Mouse (Mus musculus) right cerebral cortex, postnatal 4 days (tissue): Measurements from ENCODE around the gene 9930022D16Rik.

Experiments
- DNase-seq: peaks from one replicate; pipeline ENCODE4 v3.0.0-alpha.2; 2022

9930022D16Rik gene

GRCm38 (mm10) chr11:109413617-109414016, at the start of gene 9930022D16Rik:
Gene 9930022D16Rik, plus strand, starts transcription at chr11:109413917.
- no peak for DNase-seq

- no peak for DNase-seq
Observed at GRCm38 (mm10) chr11:109364337-109364736, 49.4 kb upstream of the 9930022D16Rik start.

- DNase-seq = no peak
Observed at GRCm38 (mm10) chr11:109364881-109365280, 48.8 kb upstream of the 9930022D16Rik start.

GRCm38 (mm10) chr11:109365818-109366217, 47.9 kb upstream of the 9930022D16Rik start:
- DNase-seq = no peak

GRCm38 (mm10) chr11:109366802-109367579, 46.7 kb upstream of the 9930022D16Rik start:
- no peak for DNase-seq

- DNase-seq = no peak
Observed at GRCm38 (mm10) chr11:109369026-109369637, 44.6 kb upstream of the 9930022D16Rik start.

- DNase-seq = no peak
Observed at GRCm38 (mm10) chr11:109375412-109375811, 38.3 kb upstream of the 9930022D16Rik start.

GRCm38 (mm10) chr11:109376484-109377143, 37.1 kb upstream of the 9930022D16Rik start:
- no peak for DNase-seq

- DNase-seq = no peak
Observed at GRCm38 (mm10) chr11:109377477-109377876, 36.2 kb upstream of the 9930022D16Rik start.

- no peak for DNase-seq
Observed at GRCm38 (mm10) chr11:109378051-109378450, 35.7 kb upstream of the 9930022D16Rik start.

- DNase-seq = no peak
Observed at GRCm38 (mm10) chr11:109380662-109381061, 33.1 kb upstream of the 9930022D16Rik start.

GRCm38 (mm10) chr11:109385296-109385695, 28.4 kb upstream of the 9930022D16Rik start:
- DNase-seq = no peak

GRCm38 (mm10) chr11:109389046-109389445, 24.7 kb upstream of the 9930022D16Rik start:
- no peak for DNase-seq

GRCm38 (mm10) chr11:109391200-109391599, 22.5 kb upstream of the 9930022D16Rik start:
- DNase-seq = no peak

GRCm38 (mm10) chr11:109391760-109392159, 22.0 kb upstream of the 9930022D16Rik start:
- DNase-seq = no peak

- no peak for DNase-seq
Observed at GRCm38 (mm10) chr11:109392601-109393000, 21.1 kb upstream of the 9930022D16Rik start.

GRCm38 (mm10) chr11:109394758-109395157, 19.0 kb upstream of the 9930022D16Rik start:
- DNase-seq = no peak

- no peak for DNase-seq
Observed at GRCm38 (mm10) chr11:109395291-109395690, 18.4 kb upstream of the 9930022D16Rik start.

- DNase-seq = no peak
Observed at GRCm38 (mm10) chr11:109406431-109406830, 7.3 kb upstream of the 9930022D16Rik start.

- DNase-seq = no peak
Observed at GRCm38 (mm10) chr11:109410197-109410980, 3.3 kb upstream of the 9930022D16Rik start.

- DNase-seq = no peak
Observed at GRCm38 (mm10) chr11:109414802-109415201, 1.1 kb downstream of the 9930022D16Rik start.

- no peak for DNase-seq
Observed at GRCm38 (mm10) chr11:109416709-109417420, 3.1 kb downstream of the 9930022D16Rik start.
